Mouse (Mus musculus): ENCODE measurements at regions not wholly inside any gene's neighbourhood (a gene's known extent, or its start where the extent isn't known, plus 50 kb on each side); places are given as distances from the start of the nearest gene placed in this dataset.

- no peak for TF ChIP-seq CTCF (IDR thresholded peaks at IDR 0.05; ENCODE audit: borderline replicate concordance, extremely low read depth, insufficient read depth, insufficient read length)
- TF ChIP-seq POLR2A (IDR thresholded peaks at IDR 0.05; ENCODE audit: borderline replicate concordance, extremely low read depth, insufficient read depth, insufficient read length, poor library complexity, severe bottlenecking) = no peak
- DNase-seq (ENCODE audit: low read depth) = no peak
Measured at GRCm38 (mm10) chr14:114820677-114821076, 271.3 kb upstream of the Gpc5 start.

GRCm38 (mm10) chr14:114821098-114821594 lies 270.9 kb upstream of the Gpc5 start:
- DNase-seq (ENCODE audit: low read depth) = no peak
- TF ChIP-seq POLR2A (IDR thresholded peaks at IDR 0.05; ENCODE audit: borderline replicate concordance, extremely low read depth, insufficient read depth, insufficient read length, poor library complexity, severe bottlenecking) (no peak), CTCF (IDR thresholded peaks at IDR 0.05; ENCODE audit: borderline replicate concordance, extremely low read depth, insufficient read depth, insufficient read length) (no peak)

GRCm38 (mm10) chr14:114821672-114822071 lies 270.3 kb upstream of the Gpc5 start:
- no peak for DNase-seq (ENCODE audit: low read depth)
- TF ChIP-seq POLR2A (IDR thresholded peaks at IDR 0.05; ENCODE audit: borderline replicate concordance, extremely low read depth, insufficient read depth, insufficient read length, poor library complexity, severe bottlenecking) (no peak), CTCF (IDR thresholded peaks at IDR 0.05; ENCODE audit: borderline replicate concordance, extremely low read depth, insufficient read depth, insufficient read length) (no peak)

- no peak for TF ChIP-seq POLR2A (IDR thresholded peaks at IDR 0.05; ENCODE audit: borderline replicate concordance, extremely low read depth, insufficient read depth, insufficient read length, poor library complexity, severe bottlenecking)
- no peak for DNase-seq (ENCODE audit: low read depth)
Measured at GRCm38 (mm10) chr14:114826662-114827321, 265.2 kb upstream of the Gpc5 start.

GRCm38 (mm10) chr14:114829310-114829709 lies 262.7 kb upstream of the Gpc5 start:
- TF ChIP-seq POLR2A (IDR thresholded peaks at IDR 0.05; ENCODE audit: borderline replicate concordance, extremely low read depth, insufficient read depth, insufficient read length, poor library complexity, severe bottlenecking) (no peak), CTCF (IDR thresholded peaks at IDR 0.05; ENCODE audit: borderline replicate concordance, extremely low read depth, insufficient read depth, insufficient read length) (no peak)
- peak; percentile 65 for DNase-seq (ENCODE audit: low read depth)

GRCm38 (mm10) chr14:114832987-114833386 lies 259.0 kb upstream of the Gpc5 start:
- DNase-seq (ENCODE audit: low read depth) = no peak
- TF ChIP-seq POLR2A (IDR thresholded peaks at IDR 0.05; ENCODE audit: borderline replicate concordance, extremely low read depth, insufficient read depth, insufficient read length, poor library complexity, severe bottlenecking) (no peak), CTCF (IDR thresholded peaks at IDR 0.05; ENCODE audit: borderline replicate concordance, extremely low read depth, insufficient read depth, insufficient read length) (no peak; the same call in 1 of the 2 replicates)

- TF ChIP-seq POLR2A (IDR thresholded peaks at IDR 0.05; ENCODE audit: borderline replicate concordance, extremely low read depth, insufficient read depth, insufficient read length, poor library complexity, severe bottlenecking) = no peak
- no peak for DNase-seq (ENCODE audit: low read depth)
Measured at GRCm38 (mm10) chr14:114836723-114837349, 255.2 kb upstream of the Gpc5 start.

GRCm38 (mm10) chr14:114837652-114838276 lies 254.3 kb upstream of the Gpc5 start:
- TF ChIP-seq CTCF (IDR thresholded peaks at IDR 0.05; ENCODE audit: borderline replicate concordance, extremely low read depth, insufficient read depth, insufficient read length) (no peak), POLR2A (IDR thresholded peaks at IDR 0.05; ENCODE audit: borderline replicate concordance, extremely low read depth, insufficient read depth, insufficient read length, poor library complexity, severe bottlenecking) (no peak)
- DNase-seq (ENCODE audit: low read depth) = peak; percentile 50

GRCm38 (mm10) chr14:114839340-114839903 lies 252.6 kb upstream of the Gpc5 start:
- DNase-seq (ENCODE audit: low read depth) = peak; percentile 89
- TF ChIP-seq CTCF (IDR thresholded peaks at IDR 0.05; ENCODE audit: borderline replicate concordance, extremely low read depth, insufficient read depth, insufficient read length) (no peak), POLR2A (IDR thresholded peaks at IDR 0.05; ENCODE audit: borderline replicate concordance, extremely low read depth, insufficient read depth, insufficient read length, poor library complexity, severe bottlenecking) (no peak)

GRCm38 (mm10) chr14:114840766-114841165 lies 251.2 kb upstream of the Gpc5 start:
- DNase-seq (ENCODE audit: low read depth) = no peak
- TF ChIP-seq POLR2A (IDR thresholded peaks at IDR 0.05; ENCODE audit: borderline replicate concordance, extremely low read depth, insufficient read depth, insufficient read length, poor library complexity, severe bottlenecking) (no peak), CTCF (IDR thresholded peaks at IDR 0.05; ENCODE audit: borderline replicate concordance, extremely low read depth, insufficient read depth, insufficient read length) (no peak)

GRCm38 (mm10) chr14:114841552-114841951 lies 250.5 kb upstream of the Gpc5 start:
- no peak for TF ChIP-seq POLR2A (IDR thresholded peaks at IDR 0.05; ENCODE audit: borderline replicate concordance, extremely low read depth, insufficient read depth, insufficient read length, poor library complexity, severe bottlenecking)
- TF ChIP-seq CTCF (IDR thresholded peaks at IDR 0.05; ENCODE audit: borderline replicate concordance, extremely low read depth, insufficient read depth, insufficient read length) = no peak
- no peak for DNase-seq (ENCODE audit: low read depth)

All from brain, embryonic 14.5 days (tissue).